16 mouse cellular contexts compared by ENCODE assay signal in genomic region chr14:31408666-31409065, GRCm38 (mm10). TPM values are rescaled to one million over a fixed set of nuclear protein-coding genes. Genes with fewer than 3 reads are reported as not detected.
DNase-seq lines count a peak whose midpoint lies in the region; ATAC-seq and TF ChIP-seq lines count a peak whose summit lies in the region.
"Had no signal": no experiment of that assay in that cellular context is flagged by ENCODE, and none has a peak within 500 bp of the region (broad histone marks: within the 10 kb centered on the region; RNA-seq: fewer than 3 reads in every experiment).

No protein-coding gene starts in this region.

- TF ChIP-seq POLR2A in spleen, adult 2 months (IDR thresholded peaks at IDR 0.05; ENCODE audit: low read depth, low read length), result no peak

- H3K4me1 ChIP-seq in heart, embryonic 15.5 days (replicated peaks), result peaks cover 86% of the 10 kb centered on the region
- H3K4me1 ChIP-seq in spleen, adult 2 months (ENCODE audit: control insufficient read depth, insufficient read depth, insufficient read length), result peaks cover 59% of the 10 kb centered on the region; the same call in 1 of the 2 replicates

- no peaks in the 10 kb centered on the region for H3K9me3 ChIP-seq in heart, embryonic 15.5 days (replicated peaks)
- H3K9me3 ChIP-seq: embryonic facial prominence, embryonic 13.5 days; forebrain, embryonic 12.5 days; limb, embryonic 10.5 days; midbrain, embryonic 12.5 days had no signal

- H3K27ac ChIP-seq in heart, embryonic 15.5 days, result peak overlapping the region; percentile 73
- H3K27ac ChIP-seq in spleen, adult 2 months (ENCODE audit: insufficient read depth, low read length), result peak overlapping the region; percentile 79
- H3K27ac ChIP-seq: embryonic facial prominence, embryonic 13.5 days; forebrain, embryonic 12.5 days; limb, embryonic 10.5 days; midbrain, embryonic 12.5 days had no signal

- peak; percentile 69 for DNase-seq in adrenal gland, adult 2 months
- no peak for DNase-seq in adrenal gland, postnatal 25 days
- no peak for DNase-seq in heart, adult 11 months
- DNase-seq in spleen, adult 2 months (ENCODE audit: low read depth in 1 of 2, low spot score in 2 of 2), result no peak
- no peak for DNase-seq in spleen, postnatal 10 days (ENCODE audit: low spot score in 2 of 2)
- no peak for DNase-seq in lung, postnatal 36 days
- no peak for DNase-seq in ovary, adult 18-20 months (ENCODE audit: low spot score)
- DNase-seq: cerebellum, adult 9-10 months; retina, postnatal 1 day; thymus, adult 18-20 months had no signal

- WGBS in heart, embryonic 15.5 days, result 40% methylated on average over 8 of the region's 8 CpGs
- WGBS in spleen, adult 2 months, result 62% methylated on average over 8 of the region's 8 CpGs

- peak; percentile 53; the same call in 1 of the 2 replicates for ATAC-seq in heart, embryonic 15.5 days (replicated peaks; ENCODE audit: insufficient number of reproducible peaks, insufficient read depth, low FRiP score, low read depth)
- ATAC-seq: intestine, embryonic 16.5 days had no signal

- no peak for TF ChIP-seq CTCF in spleen, adult 2 months (IDR thresholded peaks at IDR 0.05; ENCODE audit: extremely low read depth, insufficient read depth, insufficient read length, insufficient replicate concordance)

- no peak overlapping the region for H3K9ac ChIP-seq in heart, embryonic 15.5 days
- H3K9ac ChIP-seq: embryonic facial prominence, embryonic 13.5 days; forebrain, embryonic 12.5 days; midbrain, embryonic 12.5 days had no signal

- no peak overlapping the region for H3K4me3 ChIP-seq in heart, embryonic 15.5 days
- H3K4me3 ChIP-seq in spleen, adult 2 months (ENCODE audit: extremely low read depth, insufficient read depth, insufficient read length), result no peak overlapping the region
- H3K4me3 ChIP-seq: embryonic facial prominence, embryonic 13.5 days; forebrain, embryonic 12.5 days; limb, embryonic 10.5 days; midbrain, embryonic 12.5 days had no signal

- H3K4me2 ChIP-seq in heart, embryonic 15.5 days, result no peak overlapping the region
- H3K4me2 ChIP-seq: embryonic facial prominence, embryonic 13.5 days; forebrain, embryonic 12.5 days; midbrain, embryonic 12.5 days had no signal

- no peaks in the 10 kb centered on the region for H3K36me3 ChIP-seq in heart, embryonic 15.5 days
- peaks cover 22% of the 10 kb centered on the region for H3K36me3 ChIP-seq in spleen, adult 2 months (ENCODE audit: control insufficient read depth, insufficient read depth, low read length)

- H3K27me3 ChIP-seq in heart, embryonic 15.5 days, result no peaks in the 10 kb centered on the region
- H3K27me3 ChIP-seq in spleen, adult 2 months (ENCODE audit: control insufficient read depth, insufficient read depth, low read length), result no peaks in the 10 kb centered on the region
- H3K27me3 ChIP-seq: embryonic facial prominence, embryonic 13.5 days; forebrain, embryonic 12.5 days; midbrain, embryonic 12.5 days had no signal

RNA-seq across cellular contexts. Expression of gene Sh3bp5, which starts 27.2 kb away (rescaled TPM):
- total RNA-seq in adrenal gland, adult 2 months (2021), result 100 to 1,000 TPM; 111 to 164 TPM
- 21.1 and 28.5 TPM in 2 replicates for polyA plus RNA-seq in adrenal gland, adult 2 months (2012; rRNA removed)
- total RNA-seq in adrenal gland, postnatal 25 days (2021), result 112 and 134 TPM in 2 replicates
- polyA plus RNA-seq in heart, embryonic 15.5 days (2015; fragmentation: Nextera tagmentation; extraction: Ambion mirVana), result 21.4 and 28.4 TPM in 2 replicates
- 36.0 and 43.0 TPM in 2 replicates for polyA plus RNA-seq in spleen, adult 2 months (2012; rRNA removed)
